10 mouse cellular contexts compared by ENCODE assay signal in genomic region chr6:128849902-128850301, GRCm38 (mm10). TPM values are rescaled to one million over a fixed set of nuclear protein-coding genes. Genes with fewer than 3 reads are reported as not detected.
DNase-seq lines count a peak whose midpoint lies in the region; ATAC-seq and TF ChIP-seq lines count a peak whose summit lies in the region.
"Had no signal": no experiment of that assay in that cellular context is flagged by ENCODE, and none has a peak within 500 bp of the region (broad histone marks: within the 10 kb centered on the region; RNA-seq: fewer than 3 reads in every experiment).

No protein-coding gene starts in this region.

- no peak overlapping the region for H3K9ac ChIP-seq in intestine, embryonic 14.5 days (ENCODE audit: low read length)
- H3K9ac ChIP-seq in intestine, embryonic 15.5 days, result no peak overlapping the region
- H3K9ac ChIP-seq in embryonic facial prominence, embryonic 11.5 days (replicated peaks; ENCODE audit: low read length), result no peak overlapping the region
- H3K9ac ChIP-seq: embryonic facial prominence, embryonic 15.5 days; limb, embryonic 13.5 days had no signal

- H3K9me3 ChIP-seq in intestine, embryonic 14.5 days (ENCODE audit: control insufficient read depth, low read length), result no peaks in the 10 kb centered on the region
- H3K9me3 ChIP-seq in intestine, embryonic 15.5 days, result no peaks in the 10 kb centered on the region
- no peaks in the 10 kb centered on the region for H3K9me3 ChIP-seq in embryonic facial prominence, embryonic 11.5 days (replicated peaks; ENCODE audit: control insufficient read depth, low read length)
- H3K9me3 ChIP-seq: embryonic facial prominence, embryonic 15.5 days; limb, embryonic 13.5 days had no signal

- no peak overlapping the region for H3K27ac ChIP-seq in intestine, embryonic 14.5 days (ENCODE audit: low read depth)
- no peak overlapping the region for H3K27ac ChIP-seq in intestine, embryonic 15.5 days
- H3K27ac ChIP-seq in embryonic facial prominence, embryonic 11.5 days (replicated peaks; ENCODE audit: low read depth, low read length), result no peak overlapping the region
- H3K27ac ChIP-seq: embryonic facial prominence, embryonic 15.5 days; limb, embryonic 13.5 days had no signal

- 54% methylated on average over 2 of the region's 2 CpGs for WGBS in intestine, embryonic 14.5 days
- 54% methylated on average over 2 of the region's 2 CpGs for WGBS in intestine, embryonic 15.5 days
- 55% methylated on average over 2 of the region's 2 CpGs for WGBS in embryonic facial prominence, embryonic 11.5 days

- H3K4me3 ChIP-seq in intestine, embryonic 14.5 days (ENCODE audit: low read depth, low read length), result no peak overlapping the region
- H3K4me3 ChIP-seq in intestine, embryonic 15.5 days (replicated peaks), result no peak overlapping the region
- no peak overlapping the region for H3K4me3 ChIP-seq in C2C12 (ENCODE audit: insufficient read depth, poor library complexity, severe bottlenecking)
- H3K4me3 ChIP-seq in embryonic facial prominence, embryonic 11.5 days (ENCODE audit: low read depth, low read length), result no peak overlapping the region
- H3K4me3 ChIP-seq: embryonic facial prominence, embryonic 15.5 days; limb, embryonic 13.5 days had no signal

- peak; percentile 89 for DNase-seq in intestine, embryonic 14.5 days (ENCODE audit: low spot score)
- peak; percentile 87 for DNase-seq in NIH3T3 (ENCODE audit: low read depth)
- peak; percentile 78 for DNase-seq in embryonic facial prominence, embryonic 11.5 days (ENCODE audit: low spot score)
- DNase-seq in left cerebral cortex, postnatal 4 days, result peak; percentile 48
- DNase-seq in neural tube, embryonic 10.5 days (ENCODE audit: extremely low spot score, low spot score), result peak; percentile 65

- H3K4me2 ChIP-seq in intestine, embryonic 14.5 days (ENCODE audit: low read length), result no peak overlapping the region
- H3K4me2 ChIP-seq in intestine, embryonic 15.5 days (replicated peaks), result no peak overlapping the region
- no peak overlapping the region for H3K4me2 ChIP-seq in embryonic facial prominence, embryonic 11.5 days (ENCODE audit: low read depth, low read length)
- H3K4me2 ChIP-seq: embryonic facial prominence, embryonic 15.5 days; limb, embryonic 13.5 days had no signal

- peak; percentile 27 for TF ChIP-seq CTCF in C2C12 (IDR thresholded peaks at IDR 0.05; ENCODE audit: control insufficient read depth, insufficient read depth, insufficient read length)

- ATAC-seq in intestine, embryonic 14.5 days (replicated peaks; ENCODE audit: low FRiP score, low TSS enrichment, low read depth), result no peak
- ATAC-seq in intestine, embryonic 15.5 days, result no peak
- no peak for ATAC-seq in embryonic facial prominence, embryonic 11.5 days (replicated peaks; ENCODE audit: insufficient number of reproducible peaks, low FRiP score, low TSS enrichment, low read depth)
- no peak for ATAC-seq in activated CD4-positive, CD25-positive, alpha-beta regulatory T cell, adult 4 months

- H3K4me1 ChIP-seq in intestine, embryonic 14.5 days (replicated peaks; ENCODE audit: control insufficient read depth, insufficient read depth, low read length), result no peaks in the 10 kb centered on the region
- 0 out of 2 replicates have a peak, but pooled peaks cover 4% of the 10 kb centered on the region for H3K4me1 ChIP-seq in intestine, embryonic 15.5 days (replicated peaks)
- H3K4me1 ChIP-seq in embryonic facial prominence, embryonic 11.5 days (ENCODE audit: control insufficient read depth, insufficient read depth, low read length), result no peaks in the 10 kb centered on the region
- H3K4me1 ChIP-seq: embryonic facial prominence, embryonic 15.5 days had no signal

- no peaks in the 10 kb centered on the region for H3K36me3 ChIP-seq in intestine, embryonic 14.5 days (ENCODE audit: control insufficient read depth, insufficient read depth, low read length)
- no peaks in the 10 kb centered on the region for H3K36me3 ChIP-seq in intestine, embryonic 15.5 days
- no peaks in the 10 kb centered on the region for H3K36me3 ChIP-seq in C2C12 (ENCODE audit: control insufficient read depth, insufficient read depth)
- no peaks in the 10 kb centered on the region for H3K36me3 ChIP-seq in embryonic facial prominence, embryonic 11.5 days (replicated peaks; ENCODE audit: control insufficient read depth, insufficient read depth, low read depth, low read length)
- H3K36me3 ChIP-seq: embryonic facial prominence, embryonic 15.5 days; limb, embryonic 13.5 days had no signal

- intact Hi-C loops in left cerebral cortex, postnatal 4 days (cut with DNase I), result loop anchor here (5.0 to 10.0 kb wide), 2 partner anchors 407 to 515 kb away; no protein-coding TSS in a partner anchor

- H3K27me3 ChIP-seq in intestine, embryonic 14.5 days (replicated peaks; ENCODE audit: control insufficient read depth, insufficient read depth, low read length), result no peaks in the 10 kb centered on the region
- no peaks in the 10 kb centered on the region for H3K27me3 ChIP-seq in intestine, embryonic 15.5 days (replicated peaks)
- no peaks in the 10 kb centered on the region for H3K27me3 ChIP-seq in C2C12 (ENCODE audit: control insufficient read depth, insufficient read depth, insufficient read length)
- no peaks in the 10 kb centered on the region for H3K27me3 ChIP-seq in embryonic facial prominence, embryonic 11.5 days (ENCODE audit: control insufficient read depth, insufficient read depth, low read length)
- H3K27me3 ChIP-seq: embryonic facial prominence, embryonic 15.5 days; limb, embryonic 13.5 days had no signal

- no peaks in the 10 kb centered on the region for H3K79me2 ChIP-seq in C2C12 (ENCODE audit: control insufficient read depth, insufficient read depth)

- H3ac ChIP-seq in C2C12 (ENCODE audit: control insufficient read depth, insufficient read length, low read depth), result no peak overlapping the region

- H3K79me3 ChIP-seq in C2C12 (ENCODE audit: low read depth), result no peaks in the 10 kb centered on the region

TF ChIP-seq in C2C12, 6 proteins besides CTCF, POLR2A, EP300 and RAD21:
- no peak for TF ChIP-seq USF1 (IDR thresholded peaks at IDR 0.05; ENCODE audit: low read depth)
- no peak for TF ChIP-seq MAX (IDR thresholded peaks at IDR 0.05)
- TF ChIP-seq CEBPB (IDR thresholded peaks at IDR 0.05; ENCODE audit: low read depth), result no peak
- TF ChIP-seq FOSL1 (IDR thresholded peaks at IDR 0.05; ENCODE audit: insufficient read depth, low read length, poor library complexity, severe bottlenecking), result no peak
- no peak for TF ChIP-seq MYOD1 (IDR thresholded peaks at IDR 0.05; ENCODE audit: control insufficient read depth, insufficient read length, low read depth)
- no peak for TF ChIP-seq MYOG (IDR thresholded peaks at IDR 0.05; ENCODE audit: control insufficient read depth, extremely low read depth, insufficient read length)

RNA-seq across cellular contexts. Expression of gene Klrb1b, which starts 23.8 kb away (rescaled TPM):
- polyA plus RNA-seq in intestine, embryonic 14.5 days (2014; fragmentation: Nextera tagmentation; extraction: Ambion mirVana), result 0.19 and 0.67 TPM in 2 replicates
- 1.2 TPM in 2 replicates for polyA plus RNA-seq in intestine, embryonic 15.5 days (2015; fragmentation: Nextera tagmentation; extraction: Ambion mirVana)
- polyA plus RNA-seq in C2C12 (2012; fragmentation: generic; extraction: Trizol), result not detected
- polyA plus RNA-seq in embryonic facial prominence, embryonic 11.5 days (2014; fragmentation: Nextera tagmentation; extraction: Ambion mirVana), result not detected in 2 replicates
- total RNA-seq in left cerebral cortex, postnatal 4 days (2021), result not detected
- not detected for polyA plus RNA-seq in activated CD4-positive, CD25-positive, alpha-beta regulatory T cell, adult 4 months (2017; shearing (Covaris generic))
- polyA plus RNA-seq: embryonic facial prominence, embryonic 15.5 days; limb, embryonic 13.5 days had no signal

RNA-seq across cellular contexts. Expression of gene Gm44511, which starts 23.8 kb away (rescaled TPM):
- polyA plus RNA-seq in intestine, embryonic 14.5 days (2014; fragmentation: Nextera tagmentation; extraction: Ambion mirVana), result 0.62 TPM in 1 of 2 replicates, not detected in the other
- not detected in 2 replicates for polyA plus RNA-seq in intestine, embryonic 15.5 days (2015; fragmentation: Nextera tagmentation; extraction: Ambion mirVana)
- not detected for polyA plus RNA-seq in C2C12 (2012; fragmentation: generic; extraction: Trizol)
- not detected in 2 replicates for polyA plus RNA-seq in embryonic facial prominence, embryonic 11.5 days (2014; fragmentation: Nextera tagmentation; extraction: Ambion mirVana)
- total RNA-seq in left cerebral cortex, postnatal 4 days (2021), result not detected
- polyA plus RNA-seq in activated CD4-positive, CD25-positive, alpha-beta regulatory T cell, adult 4 months (2017; shearing (Covaris generic)), result not detected
- polyA plus RNA-seq: embryonic facial prominence, embryonic 15.5 days; limb, embryonic 13.5 days had no signal

RNA-seq across cellular contexts. Expression of gene Clec2i, which starts 37.5 kb away (rescaled TPM):
- 0.19 TPM in 1 of 2 replicates, not detected in the other for polyA plus RNA-seq in intestine, embryonic 14.5 days (2014; fragmentation: Nextera tagmentation; extraction: Ambion mirVana)
- polyA plus RNA-seq in intestine, embryonic 15.5 days (2015; fragmentation: Nextera tagmentation; extraction: Ambion mirVana), result 0.19 and 0.21 TPM in 2 replicates
- not detected for polyA plus RNA-seq in C2C12 (2012; fragmentation: generic; extraction: Trizol)
- polyA plus RNA-seq in embryonic facial prominence, embryonic 11.5 days (2014; fragmentation: Nextera tagmentation; extraction: Ambion mirVana), result not detected in 2 replicates
- not detected for total RNA-seq in left cerebral cortex, postnatal 4 days (2021)
- 10 to 100 TPM; 55.9 to 76.5 TPM for polyA plus RNA-seq in activated CD4-positive, CD25-positive, alpha-beta regulatory T cell, adult 4 months (2017; shearing (Covaris generic))

RNA-seq across cellular contexts. Expression of gene BC035044, which starts 41.0 kb away (rescaled TPM):
- 1.8 and 3.0 TPM in 2 replicates for polyA plus RNA-seq in intestine, embryonic 14.5 days (2014; fragmentation: Nextera tagmentation; extraction: Ambion mirVana)
- 1.7 and 1.9 TPM in 2 replicates for polyA plus RNA-seq in intestine, embryonic 15.5 days (2015; fragmentation: Nextera tagmentation; extraction: Ambion mirVana)
- not detected for polyA plus RNA-seq in C2C12 (2012; fragmentation: generic; extraction: Trizol)
- 1.0 and 1.2 TPM in 2 replicates for polyA plus RNA-seq in embryonic facial prominence, embryonic 11.5 days (2014; fragmentation: Nextera tagmentation; extraction: Ambion mirVana)
- 1 to 10 TPM in 1 of 2 experiments, under 1 TPM in 1; 0.64 to 1.0 TPM for total RNA-seq in left cerebral cortex, postnatal 4 days (2021)
- 1 to 10 TPM; 4.2 to 6.0 TPM for polyA plus RNA-seq in activated CD4-positive, CD25-positive, alpha-beta regulatory T cell, adult 4 months (2017; shearing (Covaris generic))

Comparison
In these comparisons a context has a peak if more than half of its experiments do, and no peak if none do; other contexts are left out.
1. RNA of gene Clec2i, which starts 37.5 kb away (polyA plus RNA-seq): 55.9 to 76.5 TPM in activated CD4-positive, CD25-positive, alpha-beta regulatory T cell, adult 4 months; 0.19 to 0.21 TPM in intestine, embryonic 15.5 days, 0.19 TPM in intestine, embryonic 14.5 days, not detected in C2C12 (single experiment) and not detected in embryonic facial prominence, embryonic 11.5 days; every median in the first group is over 10 times any median in the second.
2. Peak in every context shown above with its lines, with median percentiles within 50 percentile points of each other: DNase-seq.